Mouse (Mus musculus): ENCODE data around the gene Dclk1. TPM values are rescaled to one million over a fixed set of nuclear protein-coding genes. Genes with fewer than 3 reads are reported as not detected.

Dclk1 gene
- polyA plus RNA-seq, 1 experiment from 2014 or later = 171 TPM

- Histone ChIP-seq H3K27ac (no peak within 1 kb of the TSS), H3K9ac (no peak within 1 kb of the TSS), H3K4me2 (replicated peaks) (no peak within 1 kb of the TSS), H3K4me3 (no peak within 1 kb of the TSS), H3K4me1 (no peaks in the 10 kb centered on the region), H3K36me3 (no peaks in the 10 kb centered on the region), H3K27me3 (no peaks in the 10 kb centered on the region), H3K9me3 (replicated peaks) (no peaks in the 10 kb centered on the region)
- ATAC-seq (ENCODE audit: low FRiP score) = no peak
- WGBS = 91% methylated on average over 2 of the region's 2 CpGs
Measured at GRCm38 (mm10) chr3:55472110-55472509, 229.9 kb downstream of the Dclk1 start, which contains the start of gene Gm21954. TSS of gene Gm21954 (minus strand) at chr3:55472210.

DNA sequence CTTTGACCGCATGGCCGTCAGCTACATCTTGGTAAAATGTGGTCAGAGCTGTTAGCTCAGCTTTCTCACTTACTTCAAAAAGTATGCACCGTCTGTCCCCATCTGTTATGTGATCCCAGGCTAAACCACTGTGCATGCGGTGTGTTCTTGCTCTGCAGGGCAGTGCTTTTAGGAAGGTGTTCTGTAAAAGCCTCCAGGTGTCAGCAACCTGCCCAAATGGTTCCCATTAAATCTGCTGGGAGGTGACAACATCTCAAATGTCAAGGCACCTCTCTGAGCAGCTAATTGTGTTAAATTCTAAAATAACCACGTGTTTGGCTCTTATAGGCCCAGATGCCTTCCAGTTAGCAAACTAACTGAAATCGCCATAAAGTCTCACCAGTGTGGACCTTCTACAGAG is 231.0 kb downstream of the Dclk1 start:
- Histone ChIP-seq H3K9ac (no peak overlapping the region), H3K4me1 (no peaks in the 10 kb centered on the region), H3K27me3 (no peaks in the 10 kb centered on the region), H3K9me3 (replicated peaks) (no peaks in the 10 kb centered on the region), H3K4me2 (replicated peaks) (no peak overlapping the region), H3K27ac (no peak overlapping the region), H3K36me3 (no peaks in the 10 kb centered on the region), H3K4me3 (no peak overlapping the region)
- WGBS = 67% methylated on average over 6 of the region's 6 CpGs
- no peak for ATAC-seq (ENCODE audit: low FRiP score)

- Histone ChIP-seq H3K27ac (no peak overlapping the region), H3K4me3 (no peak overlapping the region), H3K27me3 (no peaks in the 10 kb centered on the region), H3K9ac (no peak overlapping the region), H3K4me2 (replicated peaks) (no peak overlapping the region), H3K4me1 (no peaks in the 10 kb centered on the region), H3K36me3 (no peaks in the 10 kb centered on the region), H3K9me3 (replicated peaks) (no peaks in the 10 kb centered on the region)
- 89% methylated on average over 7 of the region's 7 CpGs for WGBS
- ATAC-seq (ENCODE audit: low FRiP score) = no peak
Measured at GRCm38 (mm10) chr3:55476694-55477093, 234.5 kb downstream of the Dclk1 start.

DNA sequence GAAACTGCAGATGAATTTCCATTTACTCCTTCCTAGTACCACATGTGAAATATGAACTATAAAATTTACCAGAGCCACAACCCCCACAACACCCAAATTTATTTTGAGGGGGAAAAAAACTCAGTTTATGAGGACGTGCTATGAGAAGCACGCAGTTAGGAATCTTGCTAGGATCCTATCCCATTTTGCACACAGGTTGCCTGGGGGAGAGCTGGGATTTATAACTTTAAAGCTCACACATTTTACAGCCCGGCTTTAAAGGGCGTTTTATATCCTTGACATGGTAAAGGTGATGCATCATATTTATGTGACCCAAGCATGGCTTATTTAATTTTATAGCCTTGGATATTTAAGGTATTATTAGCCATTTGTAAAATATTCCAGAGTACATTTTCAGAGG is 237.1 kb downstream of the Dclk1 start:
- Histone ChIP-seq H3K36me3 (peaks cover 7% of the 10 kb centered on the region; the same call in 1 of the 2 replicates), H3K4me1 (no peaks in the 10 kb centered on the region), H3K4me2 (replicated peaks) (no peak overlapping the region), H3K9ac (no peak overlapping the region), H3K9me3 (replicated peaks) (no peaks in the 10 kb centered on the region), H3K4me3 (no peak overlapping the region), H3K27ac (no peak overlapping the region), H3K27me3 (no peaks in the 10 kb centered on the region)
- WGBS = 87% methylated on average over 4 of the region's 4 CpGs
- ATAC-seq (ENCODE audit: low FRiP score) = no peak

- H3K9me3 ChIP-seq (replicated peaks) = no peaks in the 10 kb centered on the region
- H3K36me3 ChIP-seq = peaks cover 7% of the 10 kb centered on the region; the same call in 1 of the 2 replicates
- no peaks in the 10 kb centered on the region for H3K27me3 ChIP-seq
- ATAC-seq (ENCODE audit: low FRiP score) = no peak
- H3K9ac ChIP-seq = no peak overlapping the region
- no peak overlapping the region for H3K27ac ChIP-seq
- no peak overlapping the region for H3K4me3 ChIP-seq
- no peak overlapping the region for H3K4me2 ChIP-seq (replicated peaks)
- WGBS = 78% methylated on average over 1 of the region's 1 CpGs
- H3K4me1 ChIP-seq = no peaks in the 10 kb centered on the region
Measured at GRCm38 (mm10) chr3:55481140-55481539, 239.0 kb downstream of the Dclk1 start.

GRCm38 (mm10) chr3:55483328-55483727 is 241.2 kb downstream of the Dclk1 start:
- Histone ChIP-seq H3K9me3 (replicated peaks) (no peaks in the 10 kb centered on the region), H3K4me3 (no peak overlapping the region), H3K4me2 (replicated peaks) (no peak overlapping the region), H3K4me1 (no peaks in the 10 kb centered on the region), H3K27me3 (no peaks in the 10 kb centered on the region), H3K36me3 (peaks cover 12% of the 10 kb centered on the region), H3K9ac (no peak overlapping the region), H3K27ac (no peak overlapping the region)
- 47% methylated on average over 4 of the region's 4 CpGs for WGBS
- ATAC-seq (ENCODE audit: low FRiP score) = no peak

DNA sequence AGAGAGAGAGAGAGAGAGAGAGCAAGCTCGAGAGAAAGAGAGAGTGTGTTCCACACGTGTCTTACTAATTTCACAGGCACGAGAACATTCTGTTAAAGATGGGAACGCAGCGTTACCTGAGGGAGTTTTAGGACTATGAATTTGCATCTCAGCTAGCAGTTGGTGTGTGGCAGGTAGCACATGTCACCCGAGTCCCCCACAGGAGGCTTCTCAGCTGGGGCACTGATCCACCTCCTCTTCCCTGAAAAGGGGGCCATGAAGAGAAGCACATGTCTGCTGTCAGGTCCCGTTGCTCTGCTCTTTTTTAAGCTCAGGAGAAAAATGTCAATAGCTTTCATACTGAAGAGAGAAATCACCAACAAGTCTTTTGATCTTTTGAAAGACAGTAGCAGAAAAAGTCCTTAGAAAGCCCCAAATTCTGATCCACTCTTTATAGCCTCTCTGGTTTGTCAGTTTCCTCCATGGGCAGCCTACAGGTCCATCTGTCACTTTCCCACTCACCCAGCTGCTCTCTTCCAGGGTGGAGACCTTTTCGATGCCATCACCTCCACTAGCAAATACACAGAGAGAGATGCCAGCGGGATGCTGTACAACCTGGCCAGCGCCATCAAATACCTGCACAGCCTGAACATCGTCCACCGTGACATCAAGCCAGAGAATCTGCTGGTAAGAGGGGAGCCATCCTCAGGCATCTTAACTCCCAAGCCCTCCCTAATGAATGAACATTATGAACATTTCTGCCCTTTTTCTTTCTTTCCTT is 247.2 kb downstream of the Dclk1 start:
- ATAC-seq (ENCODE audit: low FRiP score) = no peak
- no peak overlapping the region for H3K9ac ChIP-seq
- no peak overlapping the region for H3K27ac ChIP-seq
- H3K4me1 ChIP-seq = no peaks in the 10 kb centered on the region
- H3K9me3 ChIP-seq (replicated peaks) = no peaks in the 10 kb centered on the region
- H3K4me2 ChIP-seq (replicated peaks) = no peak overlapping the region
- 79% methylated on average over 12 of the region's 12 CpGs for WGBS
- no peaks in the 10 kb centered on the region for H3K27me3 ChIP-seq
- H3K4me3 ChIP-seq = no peak overlapping the region
- H3K36me3 ChIP-seq = peaks cover 16% of the 10 kb centered on the region

GRCm38 (mm10) chr3:55492021-55492420 is 249.9 kb downstream of the Dclk1 start:
- Histone ChIP-seq H3K36me3 (peaks cover 10% of the 10 kb centered on the region; the same call in 1 of the 2 replicates), H3K4me3 (no peak overlapping the region), H3K9ac (no peak overlapping the region), H3K27me3 (no peaks in the 10 kb centered on the region), H3K9me3 (replicated peaks) (no peaks in the 10 kb centered on the region), H3K4me1 (0 out of 2 replicates have a peak, but pooled peaks cover 3% of the 10 kb centered on the region), H3K4me2 (replicated peaks) (no peak overlapping the region), H3K27ac (no peak overlapping the region)
- WGBS = 50% methylated on average over 6 of the region's 6 CpGs
- ATAC-seq (ENCODE audit: low FRiP score) = no peak

- WGBS = 45% methylated on average over 4 of the region's 4 CpGs
- no peaks in the 10 kb centered on the region for H3K27me3 ChIP-seq
- no peak overlapping the region for H3K4me2 ChIP-seq (replicated peaks)
- no peak for ATAC-seq (ENCODE audit: low FRiP score)
- 0 out of 2 replicates have a peak, but pooled peaks cover 3% of the 10 kb centered on the region for H3K4me1 ChIP-seq
- no peak overlapping the region for H3K27ac ChIP-seq
- no peaks in the 10 kb centered on the region for H3K9me3 ChIP-seq (replicated peaks)
- H3K4me3 ChIP-seq = no peak overlapping the region
- H3K36me3 ChIP-seq = peaks cover 10% of the 10 kb centered on the region; the same call in 1 of the 2 replicates
- no peak overlapping the region for H3K9ac ChIP-seq
Measured at GRCm38 (mm10) chr3:55494348-55494747, 252.2 kb downstream of the Dclk1 start.

GRCm38 (mm10) chr3:55495231-55495630 is 253.1 kb downstream of the Dclk1 start:
- Histone ChIP-seq H3K4me2 (replicated peaks) (no peak overlapping the region), H3K9me3 (replicated peaks) (no peaks in the 10 kb centered on the region), H3K4me1 (0 out of 2 replicates have a peak, but pooled peaks cover 3% of the 10 kb centered on the region), H3K4me3 (no peak overlapping the region), H3K27me3 (no peaks in the 10 kb centered on the region), H3K9ac (no peak overlapping the region), H3K27ac (no peak overlapping the region), H3K36me3 (peaks cover 8% of the 10 kb centered on the region; the same call in 1 of the 2 replicates)
- WGBS = 86% methylated on average over 7 of the region's 7 CpGs
- no peak for ATAC-seq (ENCODE audit: low FRiP score)

GRCm38 (mm10) chr3:55495866-55496265 is 253.7 kb downstream of the Dclk1 start:
- no peak overlapping the region for H3K27ac ChIP-seq
- H3K9me3 ChIP-seq (replicated peaks) = no peaks in the 10 kb centered on the region
- H3K27me3 ChIP-seq = no peaks in the 10 kb centered on the region
- no peak overlapping the region for H3K4me2 ChIP-seq (replicated peaks)
- 0 out of 2 replicates have a peak, but pooled peaks cover 6% of the 10 kb centered on the region for H3K36me3 ChIP-seq
- 0 out of 2 replicates have a peak, but pooled peaks cover 3% of the 10 kb centered on the region for H3K4me1 ChIP-seq
- H3K4me3 ChIP-seq = no peak overlapping the region
- WGBS = 24% methylated on average over 4 of the region's 4 CpGs
- ATAC-seq (ENCODE audit: low FRiP score) = no peak
- H3K9ac ChIP-seq = no peak overlapping the region

DNA sequence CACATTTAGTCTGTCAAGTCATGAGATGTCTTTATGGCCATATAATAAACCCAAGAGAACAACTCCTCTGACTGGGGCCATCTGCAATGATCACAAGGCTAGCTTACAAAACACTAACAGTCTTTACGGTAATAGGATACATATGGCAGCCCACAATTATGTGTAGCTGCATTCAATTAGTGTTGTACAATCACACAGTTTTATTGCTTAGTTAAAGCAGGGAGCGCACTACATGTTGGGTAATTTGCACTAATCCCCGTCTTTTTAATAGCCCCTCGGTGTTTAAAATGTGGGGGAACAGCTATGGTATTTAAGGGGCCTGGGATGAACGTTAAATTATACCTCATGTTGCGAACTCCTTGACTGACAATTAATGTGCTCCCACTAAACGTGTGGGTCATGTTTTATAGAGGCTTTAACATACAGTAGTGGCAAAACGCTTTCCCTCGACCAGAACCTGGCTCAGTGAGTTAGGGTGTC is 254.3 kb downstream of the Dclk1 start:
- Histone ChIP-seq H3K27me3 (no peaks in the 10 kb centered on the region), H3K36me3 (0 out of 2 replicates have a peak, but pooled peaks cover 9% of the 10 kb centered on the region), H3K4me1 (0 out of 2 replicates have a peak, but pooled peaks cover 3% of the 10 kb centered on the region), H3K9ac (no peak overlapping the region), H3K4me2 (replicated peaks) (no peak overlapping the region), H3K9me3 (replicated peaks) (no peaks in the 10 kb centered on the region), H3K27ac (no peak overlapping the region), H3K4me3 (no peak overlapping the region)
- WGBS = 79% methylated on average over 9 of the region's 9 CpGs
- no peak for ATAC-seq (ENCODE audit: low FRiP score)

DNA sequence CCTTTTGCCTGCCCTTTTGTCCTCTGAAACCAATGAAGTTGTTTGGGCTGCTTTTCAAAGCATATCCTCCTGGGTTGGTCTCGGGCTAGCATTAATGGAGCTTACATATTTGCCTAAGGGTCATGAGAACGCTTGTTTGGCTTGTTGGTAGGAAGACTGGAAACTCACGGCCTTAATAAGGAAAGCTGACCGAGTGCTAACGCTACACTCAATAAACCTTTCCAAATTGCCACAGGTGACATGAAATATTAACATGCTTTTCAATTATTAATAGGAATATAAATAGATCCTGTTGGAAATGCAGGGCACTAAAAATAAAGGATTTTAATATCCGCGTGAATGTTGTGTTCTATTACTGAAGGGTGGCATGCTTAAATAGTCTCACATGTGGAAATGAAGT is 257.1 kb downstream of the Dclk1 start:
- Histone ChIP-seq H3K9ac (no peak overlapping the region), H3K27ac (no peak overlapping the region), H3K36me3 (peaks cover 19% of the 10 kb centered on the region), H3K4me2 (replicated peaks) (no peak overlapping the region), H3K9me3 (replicated peaks) (no peaks in the 10 kb centered on the region), H3K4me3 (no peak overlapping the region), H3K4me1 (0 out of 2 replicates have a peak, but pooled peaks cover 3% of the 10 kb centered on the region), H3K27me3 (no peaks in the 10 kb centered on the region)
- 88% methylated on average over 7 of the region's 7 CpGs for WGBS
- no peak for ATAC-seq (ENCODE audit: low FRiP score)
